Mouse (Mus musculus): ENCODE results near the gene Cyp4f16.
"Not testable (repeated sequence)": the region's sequence is repeated elsewhere in the genome, so short reads cannot be mapped to it uniquely, and the experiment has no call there.

Gene Cyp4f16

GRCm38 (mm10) chr17:32550900-32551770, 14.8 kb downstream of the Cyp4f16 start:
- DNase-seq (ENCODE audit: low spot score) = no peak

DNA sequence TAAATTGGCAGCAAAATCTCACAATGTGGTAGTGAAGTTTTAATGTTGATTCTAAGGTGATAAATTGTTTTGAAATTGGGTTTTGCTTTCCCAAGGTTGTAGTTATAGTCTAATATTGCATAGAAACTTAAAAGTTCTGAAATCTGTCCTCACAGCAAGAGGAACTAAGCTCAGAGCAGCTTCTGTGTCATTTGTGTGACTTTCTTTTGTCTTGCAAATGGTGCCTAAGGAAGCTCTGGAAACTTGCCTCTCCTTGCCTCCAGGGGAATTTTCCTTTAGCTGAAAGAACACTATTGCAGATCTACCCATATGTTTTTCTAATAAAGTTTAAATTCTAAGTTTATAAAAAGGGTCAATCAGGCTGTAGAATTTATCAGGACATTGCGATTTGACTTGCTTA, 16.7 kb downstream of the Cyp4f16 start:
- DNase-seq (ENCODE audit: low spot score) = not testable (repeated sequence)

- DNase-seq (ENCODE audit: low spot score) = not testable (repeated sequence)
These were observed 18.0 kb downstream of the Cyp4f16 start for GRCm38 (mm10) chr17:32554368-32554767.

DNA sequence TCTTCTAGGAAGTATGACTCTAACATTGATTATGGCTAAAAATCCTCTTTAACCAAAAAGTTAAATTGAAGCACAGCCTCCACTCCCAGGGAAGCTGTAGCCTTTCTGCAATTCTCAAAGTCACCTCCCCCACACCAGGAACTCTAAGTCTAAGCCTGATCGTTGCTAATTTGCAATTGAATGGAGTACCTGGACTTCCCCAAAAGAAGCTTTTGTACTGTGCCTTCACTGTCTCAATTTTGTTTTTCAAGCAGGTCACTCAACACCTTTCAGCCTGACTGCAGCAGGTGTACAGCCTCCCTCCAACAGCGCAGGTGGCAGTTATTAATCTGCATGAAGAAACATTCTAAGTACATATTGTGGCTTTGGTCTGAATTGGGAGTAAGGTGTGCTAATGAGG, 26.9 kb downstream of the Cyp4f16 start:
- DNase-seq (ENCODE audit: low spot score) = not testable (repeated sequence)

GRCm38 (mm10) chr17:32573286-32573685, 36.9 kb downstream of the Cyp4f16 start:
- not testable (repeated sequence) for DNase-seq (ENCODE audit: low spot score)

GRCm38 (mm10) chr17:32577496-32578186, 41.3 kb downstream of the Cyp4f16 start:
- DNase-seq (ENCODE audit: low spot score) = no peak

- no peak for DNase-seq (ENCODE audit: low spot score)
These were observed 60.1 kb downstream of the Cyp4f16 start for GRCm38 (mm10) chr17:32596494-32596893.
